Mouse (Mus musculus): ENCODE results near the gene Sptan1. TPM values are rescaled to one million over a fixed set of nuclear protein-coding genes. Genes with fewer than 3 reads are reported as not detected.
A peak's percentile ranks its signal among the peaks of the same experiment; 100 is the strongest.

The Sptan1 gene
- polyA plus RNA-seq, 2 experiments, result 14.5 to 21.1 TPM

DNA sequence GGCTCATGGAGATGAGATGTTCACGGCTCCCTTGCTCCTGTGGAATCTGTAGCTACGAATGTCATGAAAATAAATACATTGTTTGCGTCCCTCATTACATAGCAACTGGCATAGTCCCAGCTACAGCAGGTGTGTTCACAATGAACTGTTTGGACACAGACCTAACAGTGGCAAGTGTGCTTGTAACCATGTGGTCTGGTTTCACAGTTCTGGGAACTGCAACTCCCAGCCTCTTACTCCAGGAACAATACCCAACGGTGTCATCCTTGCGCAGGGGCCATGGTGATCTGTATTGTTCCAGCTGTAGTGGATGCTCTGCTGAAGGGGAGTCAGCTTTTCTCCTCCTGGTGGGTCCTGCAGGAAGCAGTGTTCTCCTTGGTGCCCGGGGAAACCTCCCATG lies 34.2 kb upstream of the Sptan1 start:
- ATAC-seq (ENCODE audit: insufficient read depth) (no peak), DNase-seq (ENCODE audit: low read depth in 3 of 3, low spot score in 3 of 3) (no peak)
- 88% methylated on average over 6 of the region's 6 CpGs for WGBS (ENCODE audit: insufficient replicate concordance)
- peaks cover 34% of the 10 kb centered on the region for H3K36me3 ChIP-seq (replicated peaks; ENCODE audit: control insufficient read depth, insufficient read depth, low read depth)
- H3K9ac ChIP-seq (replicated peaks), result no peak overlapping the region
- H3K27ac ChIP-seq, result no peak overlapping the region
- H3K4me1 ChIP-seq (replicated peaks; ENCODE audit: control insufficient read depth in 2 of 2, insufficient read depth in 2 of 2, low read length in 1 of 2), result peaks cover 0 to 6% of the 10 kb centered on the region in 2 experiments; a peak in 2 of 4 replicates
- TF ChIP-seq EP300 (IDR thresholded peaks at IDR 0.05; ENCODE audit: low read depth) (no peak), CTCF (IDR thresholded peaks at IDR 0.05; ENCODE audit: low read depth) (no peak)
- no peaks in the 10 kb centered on the region for H3K27me3 ChIP-seq (ENCODE audit: control insufficient read depth, insufficient read depth, low read length)
- no peak overlapping the region for H3K4me2 ChIP-seq (ENCODE audit: low read depth)
- no peaks in the 10 kb centered on the region for H3K9me3 ChIP-seq (ENCODE audit: control insufficient read depth, low read length)
- no peak overlapping the region for H3K4me3 ChIP-seq (ENCODE audit: insufficient read depth in 1 of 2, low read depth in 2 of 2, low read length in 2 of 2)

DNA sequence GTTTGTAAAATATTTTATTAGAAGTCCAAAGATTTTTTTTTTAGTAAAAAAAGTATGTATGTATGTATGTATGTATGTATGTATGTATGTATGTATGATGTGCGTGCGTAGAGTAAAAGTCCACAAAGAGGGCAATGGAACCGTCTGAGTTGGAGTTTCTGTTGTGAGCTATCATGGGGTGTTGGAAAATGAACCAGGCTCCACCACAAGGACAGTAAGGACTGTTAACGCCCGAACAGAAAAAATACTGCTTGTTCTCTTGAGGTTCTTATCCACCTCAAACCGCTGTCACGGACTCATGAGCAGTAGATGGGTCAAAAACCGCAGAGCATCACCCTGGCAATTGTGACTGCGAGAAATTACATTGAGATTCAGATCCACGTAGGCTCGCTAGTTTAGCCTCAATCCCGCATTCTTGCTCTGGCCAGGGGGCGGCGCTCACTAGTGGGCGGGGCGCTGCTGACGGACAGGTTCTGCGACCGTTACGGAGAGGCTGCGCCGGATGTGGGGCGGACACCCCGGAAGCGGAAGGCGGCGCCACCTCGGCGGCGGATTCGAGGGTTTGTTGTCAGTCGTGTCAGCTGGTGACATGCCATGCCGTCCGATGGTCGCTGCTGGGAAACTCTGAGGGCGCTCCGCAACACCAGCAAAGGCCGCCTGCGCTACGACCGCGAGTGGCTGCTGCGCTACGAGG lies 30.3 kb upstream of the Sptan1 start, which contains the start of gene Gle1:
Gene Gle1, plus strand, starts transcription at position 521 of the 694 bp plus-strand sequence.
- H3K4me2 ChIP-seq (ENCODE audit: low read depth), result peak within 1 kb of the TSS; percentile 80
- H3K4me1 ChIP-seq (replicated peaks; ENCODE audit: control insufficient read depth in 2 of 2, insufficient read depth in 2 of 2, low read length in 1 of 2), result peaks cover 0 to 7% of the 10 kb centered on the region in 2 experiments; a peak in 2 of 4 replicates
- peak within 1 kb of the TSS; percentile 63 for H3K27ac ChIP-seq
- TF ChIP-seq EP300 (IDR thresholded peaks at IDR 0.05; ENCODE audit: low read depth) (no peak), CTCF (IDR thresholded peaks at IDR 0.05; ENCODE audit: low read depth) (peak; percentile 85)
- WGBS (ENCODE audit: insufficient replicate concordance), result 3% methylated on average over 44 of the region's 44 CpGs
- ATAC-seq (ENCODE audit: insufficient read depth) (peak; percentile 93), DNase-seq (ENCODE audit: low read depth in 3 of 3, low spot score in 3 of 3) (peak; percentile 84 to 87 (median 86))
- peak within 1 kb of the TSS; percentile 78 to 90 for H3K4me3 ChIP-seq (ENCODE audit: insufficient read depth in 1 of 2, low read depth in 2 of 2, low read length in 2 of 2)
- no peaks in the 10 kb centered on the region for H3K27me3 ChIP-seq (ENCODE audit: control insufficient read depth, insufficient read depth, low read length)
- H3K9ac ChIP-seq (replicated peaks), result peak within 1 kb of the TSS; percentile 74
- no peaks in the 10 kb centered on the region for H3K9me3 ChIP-seq (ENCODE audit: control insufficient read depth, low read length)
- H3K36me3 ChIP-seq (replicated peaks; ENCODE audit: control insufficient read depth, insufficient read depth, low read depth), result peaks cover 8% of the 10 kb centered on the region

DNA sequence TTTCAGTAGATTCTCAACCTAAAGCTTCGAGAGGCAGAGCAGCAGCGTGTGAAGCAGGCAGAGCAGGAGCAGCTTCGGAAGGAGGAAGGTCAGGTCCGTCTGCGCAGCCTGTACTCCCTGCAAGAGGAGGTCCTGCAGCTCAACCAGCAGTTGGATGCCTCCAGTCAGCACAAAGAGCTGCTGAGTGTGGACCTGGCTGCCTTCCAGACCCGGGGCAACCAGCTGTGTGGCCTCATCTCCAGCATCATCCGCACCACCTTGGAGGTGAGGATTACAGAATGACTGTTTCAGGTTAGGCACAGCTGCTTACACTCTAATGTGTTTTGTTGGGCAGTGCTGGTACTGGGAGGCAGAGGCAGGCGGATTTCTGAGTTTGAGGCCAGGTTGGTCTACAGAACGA lies 25.3 kb upstream of the Sptan1 start:
- WGBS (ENCODE audit: insufficient replicate concordance), result 79% methylated on average over 9 of the region's 9 CpGs
- H3K27ac ChIP-seq, result no peak overlapping the region
- peaks cover 10% of the 10 kb centered on the region for H3K36me3 ChIP-seq (replicated peaks; ENCODE audit: control insufficient read depth, insufficient read depth, low read depth)

DNA sequence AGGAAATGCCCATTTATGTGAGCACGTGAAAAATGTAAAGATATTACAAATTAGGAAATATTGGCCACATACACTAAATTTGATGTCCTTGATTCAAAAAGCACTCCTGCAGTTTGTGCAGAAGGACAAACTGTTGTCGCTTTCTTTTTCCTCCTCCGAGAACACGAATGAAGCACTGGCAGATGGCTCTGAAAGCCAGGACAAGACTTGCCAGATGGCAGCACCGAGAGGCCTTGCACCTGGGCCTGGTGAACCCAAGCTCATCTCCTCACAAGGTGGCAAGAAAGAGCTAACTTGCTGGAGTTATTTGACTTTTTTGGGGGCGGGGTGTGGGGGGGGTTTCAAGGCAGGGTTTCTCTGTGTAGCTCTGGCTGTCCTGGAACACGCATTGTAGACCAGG lies 24.5 kb upstream of the Sptan1 start:
- Histone ChIP-seq H3K9ac (replicated peaks) (no peak overlapping the region), H3K9me3 (ENCODE audit: control insufficient read depth, low read length) (no peaks in the 10 kb centered on the region), H3K27ac (no peak overlapping the region), H3K36me3 (replicated peaks; ENCODE audit: control insufficient read depth, insufficient read depth, low read depth) (peaks cover 10% of the 10 kb centered on the region), H3K27me3 (ENCODE audit: control insufficient read depth, insufficient read depth, low read length) (no peaks in the 10 kb centered on the region), H3K4me3 (ENCODE audit: insufficient read depth in 1 of 2, low read depth in 2 of 2, low read length in 2 of 2) (no peak overlapping the region), H3K4me1 (replicated peaks; ENCODE audit: control insufficient read depth in 2 of 2, insufficient read depth in 2 of 2, low read length in 1 of 2) (peaks cover 0 to 8% of the 10 kb centered on the region in 2 experiments; a peak in 2 of 4 replicates), H3K4me2 (ENCODE audit: low read depth) (no peak overlapping the region)
- WGBS (ENCODE audit: insufficient replicate concordance), result 87% methylated on average over 7 of the region's 7 CpGs
- DNase-seq (ENCODE audit: low read depth in 3 of 3, low spot score in 3 of 3), result no peak
- no peak for ATAC-seq (ENCODE audit: insufficient read depth)
- TF ChIP-seq CTCF (IDR thresholded peaks at IDR 0.05; ENCODE audit: low read depth), result no peak
- TF ChIP-seq EP300 (IDR thresholded peaks at IDR 0.05; ENCODE audit: low read depth), result no peak

More for the DNA sequence above, 25.3 kb upstream of the Sptan1 start:
- no peak overlapping the region for H3K9ac ChIP-seq (replicated peaks)
- H3K4me3 ChIP-seq (ENCODE audit: insufficient read depth in 1 of 2, low read depth in 2 of 2, low read length in 2 of 2), result no peak overlapping the region
- peaks cover 0 to 7% of the 10 kb centered on the region in 2 experiments; a peak in 2 of 4 replicates for H3K4me1 ChIP-seq (replicated peaks; ENCODE audit: control insufficient read depth in 2 of 2, insufficient read depth in 2 of 2, low read length in 1 of 2)
- ATAC-seq (ENCODE audit: insufficient read depth), result no peak
- no peak for DNase-seq (ENCODE audit: low read depth in 3 of 3, low spot score in 3 of 3)
- no peaks in the 10 kb centered on the region for H3K27me3 ChIP-seq (ENCODE audit: control insufficient read depth, insufficient read depth, low read length)
- H3K4me2 ChIP-seq (ENCODE audit: low read depth), result no peak overlapping the region
- no peaks in the 10 kb centered on the region for H3K9me3 ChIP-seq (ENCODE audit: control insufficient read depth, low read length)
- TF ChIP-seq CTCF (IDR thresholded peaks at IDR 0.05; ENCODE audit: low read depth), result no peak
- TF ChIP-seq EP300 (IDR thresholded peaks at IDR 0.05; ENCODE audit: low read depth), result no peak

DNA sequence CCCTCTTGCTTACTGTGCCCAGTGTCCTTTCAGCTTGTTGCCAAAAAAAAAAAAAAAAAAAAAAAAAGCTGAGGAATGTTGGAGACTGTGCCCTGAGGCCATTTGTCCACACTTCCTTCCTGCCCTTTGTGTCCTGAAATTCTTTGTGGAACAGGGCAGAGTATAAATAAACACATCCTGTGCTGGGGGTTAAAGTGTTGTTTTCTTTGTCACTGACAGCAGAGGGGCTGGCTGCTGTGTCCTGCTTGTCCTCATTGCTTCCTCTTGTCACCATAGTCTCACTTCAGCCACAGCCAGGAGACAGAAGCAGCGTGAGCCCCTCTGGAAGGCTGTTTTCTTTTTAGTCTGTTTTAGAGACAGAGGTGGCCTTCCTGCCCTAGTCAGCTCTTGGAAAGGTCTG lies 20.6 kb upstream of the Sptan1 start:
- WGBS (ENCODE audit: insufficient replicate concordance), result 59% methylated on average over 1 of the region's 1 CpGs
- peaks cover 27% of the 10 kb centered on the region for H3K36me3 ChIP-seq (replicated peaks; ENCODE audit: control insufficient read depth, insufficient read depth, low read depth)

More for the DNA sequence above, 20.6 kb upstream of the Sptan1 start:
- Histone ChIP-seq H3K4me2 (ENCODE audit: low read depth) (no peak overlapping the region), H3K4me3 (ENCODE audit: insufficient read depth in 1 of 2, low read depth in 2 of 2, low read length in 2 of 2) (no peak overlapping the region), H3K27me3 (ENCODE audit: control insufficient read depth, insufficient read depth, low read length) (no peaks in the 10 kb centered on the region), H3K27ac (peak overlapping the region; percentile 9), H3K9me3 (ENCODE audit: control insufficient read depth, low read length) (no peaks in the 10 kb centered on the region), H3K4me1 (replicated peaks; ENCODE audit: control insufficient read depth in 2 of 2, insufficient read depth in 2 of 2, low read length in 1 of 2) (peaks cover 0 to 3% of the 10 kb centered on the region in 2 experiments; a peak in 2 of 4 replicates), H3K9ac (replicated peaks) (no peak overlapping the region)
- peak; percentile 43; the same call in 1 of the 2 replicates for ATAC-seq (ENCODE audit: insufficient read depth)
- no peak for TF ChIP-seq EP300 (IDR thresholded peaks at IDR 0.05; ENCODE audit: low read depth)
- no peak for TF ChIP-seq CTCF (IDR thresholded peaks at IDR 0.05; ENCODE audit: low read depth)
- peak in 2 of 3 experiments; percentile 11 to 14 for DNase-seq (ENCODE audit: low read depth in 3 of 3, low spot score in 3 of 3)
